Mouse (Mus musculus): ENCODE measurements around the gene Galm.

DNA sequence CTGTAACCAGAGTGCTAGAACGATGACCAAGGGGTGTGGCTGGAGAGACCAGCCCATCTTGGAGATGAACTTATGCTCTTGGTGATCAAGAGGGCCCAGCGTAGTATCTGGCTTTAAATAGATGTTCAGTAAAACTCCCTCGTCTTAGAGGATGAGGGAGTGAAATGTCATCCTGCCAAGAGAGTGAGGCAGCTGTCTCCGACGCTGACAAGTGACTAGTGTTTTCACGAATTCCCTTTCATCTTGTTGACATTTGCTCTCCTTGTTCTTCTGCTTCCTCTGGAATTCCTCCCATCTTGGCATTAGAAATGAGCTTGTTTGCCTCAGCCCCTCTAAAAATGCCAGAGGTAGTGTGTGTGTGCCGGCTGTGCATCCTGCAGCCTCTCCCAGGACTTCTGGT lies 17.9 kb downstream of the Galm start:
- TF ChIP-seq CTCF (IDR thresholded peaks at IDR 0.05; ENCODE audit: borderline replicate concordance, extremely low read depth, insufficient read depth, insufficient read length) (no peak), POLR2A (IDR thresholded peaks at IDR 0.05; ENCODE audit: borderline replicate concordance, extremely low read depth, insufficient read depth, insufficient read length, poor library complexity, severe bottlenecking) (no peak)
